ENCODE assay signal across 16 mouse cellular contexts in genomic region chr10:90140947-90141346, GRCm38 (mm10).
"Had no signal": no experiment of that assay in that cellular context is flagged by ENCODE, and none has a peak within 500 bp of the region (broad histone marks: within the 10 kb centered on the region; RNA-seq: fewer than 3 reads in every experiment).

No protein-coding gene starts in this region.

- H3K9ac ChIP-seq: neural tube, embryonic 13.5 days; neural tube, embryonic 15.5 days; stomach, embryonic 15.5 days had no signal

- DNase-seq: retina, postnatal 1 day; right cerebral cortex, adult 18-20 months; right cerebral cortex, postnatal 14 days; right cerebral cortex, postnatal 25 days; right cerebral cortex, postnatal 4 days; spleen, adult 18-20 months; thymus, adult 18-20 months; thymus, adult 2 months; thymus, postnatal 14 days; thymus, postnatal 25 days; thymus, postnatal 36 days; thymus, postnatal 4 days had no signal

- H3K27ac ChIP-seq: neural tube, embryonic 13.5 days; neural tube, embryonic 15.5 days; stomach, embryonic 15.5 days; stomach, postnatal 0 days had no signal

- H3K4me1 ChIP-seq: neural tube, embryonic 13.5 days; neural tube, embryonic 15.5 days; stomach, embryonic 15.5 days had no signal

- H3K4me2 ChIP-seq: neural tube, embryonic 13.5 days; neural tube, embryonic 15.5 days; stomach, embryonic 15.5 days had no signal

- H3K4me3 ChIP-seq: neural tube, embryonic 13.5 days; neural tube, embryonic 15.5 days; stomach, embryonic 15.5 days had no signal

- H3K36me3 ChIP-seq: neural tube, embryonic 13.5 days; neural tube, embryonic 15.5 days; stomach, embryonic 15.5 days had no signal

- H3K27me3 ChIP-seq: neural tube, embryonic 13.5 days; neural tube, embryonic 15.5 days; stomach, embryonic 15.5 days had no signal

- H3K9me3 ChIP-seq: neural tube, embryonic 13.5 days; neural tube, embryonic 15.5 days; stomach, embryonic 15.5 days had no signal
